Mouse (Mus musculus): ENCODE measurements at regions not wholly inside any gene's neighbourhood (a gene's known extent, or its start where the extent isn't known, plus 50 kb on each side); places are given as distances from the start of the nearest gene placed in this dataset.

DNA sequence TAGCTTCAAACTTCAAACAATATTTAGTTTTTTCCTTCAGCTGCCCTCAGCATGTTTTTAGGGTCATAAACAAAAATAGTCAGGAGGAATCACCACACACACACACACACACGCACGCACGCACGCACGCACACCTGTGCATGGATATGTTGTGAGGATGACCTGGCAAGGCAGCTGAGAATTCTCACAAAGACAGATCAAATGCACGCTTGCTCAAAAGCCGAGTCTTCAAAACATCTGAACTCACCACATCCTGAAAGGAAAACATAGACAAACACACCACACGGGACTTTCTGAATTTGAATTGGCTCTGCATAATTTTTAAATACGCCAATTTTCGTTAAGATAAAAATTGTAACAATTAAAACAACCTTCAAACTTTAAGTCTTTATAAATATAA lies 52.7 kb upstream of the Foxq1 start:
- no peak for DNase-seq (ENCODE audit: low spot score)

DNA sequence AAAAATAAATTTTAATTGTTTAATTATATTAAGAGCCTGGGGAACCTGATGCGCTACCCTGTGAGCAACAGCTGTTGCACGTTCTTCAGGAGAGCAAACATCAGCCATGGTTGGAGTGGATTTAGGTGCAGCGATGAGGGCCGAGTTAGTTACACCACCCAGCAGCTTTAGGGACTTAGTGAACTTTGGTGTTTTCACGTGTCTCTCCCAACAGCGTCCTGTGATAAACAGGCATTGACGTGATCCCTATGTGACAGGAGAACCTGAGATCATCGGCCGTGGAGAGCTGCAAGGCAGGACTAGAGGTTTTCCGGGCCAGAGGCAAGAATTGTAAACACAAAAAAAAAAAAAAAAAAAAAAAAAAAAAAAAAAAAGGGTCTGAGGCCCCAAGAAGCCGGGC lies 52.1 kb upstream of the Foxq1 start:
- no peak for DNase-seq (ENCODE audit: low spot score)

DNA sequence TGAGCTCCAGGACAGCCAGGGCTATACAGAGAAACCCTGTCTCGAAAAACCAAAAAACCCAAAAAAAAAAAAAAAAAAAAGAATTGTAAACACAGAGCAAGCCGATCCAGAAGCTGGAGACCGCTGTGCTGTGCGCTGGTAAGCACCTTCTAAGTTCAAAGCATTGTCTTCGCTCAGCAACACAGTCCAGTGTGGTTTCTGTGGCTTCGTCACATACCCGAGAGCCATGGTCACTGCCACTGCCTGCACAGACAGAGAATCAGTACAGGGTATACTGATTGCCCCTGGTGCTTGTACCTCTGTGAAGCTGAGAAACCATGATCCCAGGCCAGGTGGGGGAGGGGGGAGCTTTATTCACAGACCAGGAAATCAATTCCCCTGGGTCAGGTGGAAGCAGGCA lies 51.6 kb upstream of the Foxq1 start:
- no peak for DNase-seq (ENCODE audit: low spot score)

DNA sequence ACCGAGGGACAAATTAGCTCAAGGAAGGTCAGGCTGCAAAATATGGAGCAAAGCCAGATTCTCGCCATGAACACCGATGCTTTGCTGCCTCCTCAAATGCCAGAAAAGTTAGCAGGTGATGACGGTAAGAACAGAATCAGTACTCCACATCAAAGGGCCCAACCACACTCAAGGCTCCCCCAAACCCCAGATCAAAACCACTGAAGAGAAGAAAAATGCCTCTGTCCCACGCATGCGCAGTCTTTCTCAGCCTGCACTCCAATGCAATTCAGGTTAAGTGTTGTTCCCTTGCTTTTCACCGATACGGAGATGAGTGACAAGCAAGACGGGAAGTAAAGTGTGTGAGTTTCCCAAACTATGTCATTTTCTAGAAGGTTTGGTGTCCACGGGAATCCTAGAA lies 50.5 kb upstream of the Foxq1 start:
- no peak for DNase-seq (ENCODE audit: low spot score)

Data from urinary bladder, postnatal 14 days (tissue).